Mouse (Mus musculus): ENCODE data around the gene Cnga1. TPM values are rescaled to one million over a fixed set of nuclear protein-coding genes. Genes with fewer than 3 reads are reported as not detected.

Gene Cnga1
- total and polyA plus RNA-seq, 3 experiments: not detected

GRCm38 (mm10) chr5:72648987-72649735 is 5.1 kb upstream of the Cnga1 start:
- TF ChIP-seq IRF4 (IDR thresholded peaks at IDR 0.05; ENCODE audit: low read depth, low read length): no peak
- TF ChIP-seq MAX (IDR thresholded peaks at IDR 0.05; ENCODE audit: low read length): no peak
- no peak for TF ChIP-seq GABPA (IDR thresholded peaks at IDR 0.05; ENCODE audit: insufficient replicate concordance, low read depth, low read length)
- no peak for TF ChIP-seq SMC3 (IDR thresholded peaks at IDR 0.05; ENCODE audit: low read depth, low read length)
- TF ChIP-seq MAZ (IDR thresholded peaks at IDR 0.05; ENCODE audit: low read depth, low read length): no peak
- TF ChIP-seq CHD2 (IDR thresholded peaks at IDR 0.05; ENCODE audit: low read length): no peak
- no peak for TF ChIP-seq UBTF (IDR thresholded peaks at IDR 0.05; ENCODE audit: low read depth, low read length)
- TF ChIP-seq CHD1 (IDR thresholded peaks at IDR 0.05; ENCODE audit: low read depth, low read length): no peak
- TF ChIP-seq USF1 (IDR thresholded peaks at IDR 0.05; ENCODE audit: low read depth, low read length): no peak
- TF ChIP-seq USF2 (conservative IDR thresholded peaks at IDR 0.05; ENCODE audit: low read depth, low read length): no peak
- no peak for TF ChIP-seq MEF2A (IDR thresholded peaks at IDR 0.05; ENCODE audit: borderline replicate concordance, low read depth, low read length)
- no peak for TF ChIP-seq MXI1 (IDR thresholded peaks at IDR 0.05; ENCODE audit: low read depth, low read length)
- TF ChIP-seq BHLHE40 (IDR thresholded peaks at IDR 0.05; ENCODE audit: low read depth, low read length): no peak
- no peak for TF ChIP-seq JUND (conservative IDR thresholded peaks at IDR 0.05; ENCODE audit: low read depth, low read length)
- no peak for TF ChIP-seq ZMIZ1 (IDR thresholded peaks at IDR 0.05; ENCODE audit: low read depth, low read length)
- TF ChIP-seq RAD21 (IDR thresholded peaks at IDR 0.05; ENCODE audit: low read depth, low read length): no peak
- no peak for TF ChIP-seq EP300 (IDR thresholded peaks at IDR 0.05; ENCODE audit: low read length)
- no peak for TF ChIP-seq ETS1 (conservative IDR thresholded peaks at IDR 0.05; ENCODE audit: low read depth, low read length)
- no peak for TF ChIP-seq ZC3H11A (IDR thresholded peaks at IDR 0.05; ENCODE audit: low read depth, low read length)
- Histone ChIP-seq H3K36me3 (replicated peaks in 1 of 2; ENCODE audit: control insufficient read depth in 1 of 2, insufficient read depth in 1 of 2, low read length in 1 of 2) (no peaks in the 10 kb centered on the region), H3K4me3 (replicated peaks in 1 of 3; ENCODE audit: low read depth in 2 of 3, low read length in 2 of 3, poor library complexity in 1 of 3) (no peak overlapping the region), H3K27me3 (replicated peaks) (peaks cover 18% of the 10 kb centered on the region), H3K27ac (ENCODE audit: insufficient read depth, low read depth) (no peak overlapping the region), H3K9me3 (replicated peaks; ENCODE audit: low read length) (no peaks in the 10 kb centered on the region), H3K9ac (ENCODE audit: insufficient read depth, low read depth) (no peak overlapping the region), H3K79me2 (replicated peaks; ENCODE audit: control insufficient read depth, extremely low read depth, insufficient read depth, poor library complexity, severe bottlenecking) (no peaks in the 10 kb centered on the region), H3K4me1 (ENCODE audit: control insufficient read depth in 1 of 2, insufficient read depth in 2 of 2) (peaks cover 3 to 17% of the 10 kb centered on the region in 2 experiments; a peak in 2 of 4 replicates), H3K4me2 (ENCODE audit: insufficient read depth, low read depth, poor library complexity, severe bottlenecking) (no peak overlapping the region)
- in situ Hi-C loops (cut with MboI; ENCODE audit: low pct_ligation_motif_present, low pct_unique_long_range_greater_than_20kb, low sequenced_read_pairs): no loop called here
- no peak for DNase-seq (ENCODE audit: extremely low read depth)
- dilution Hi-C loops (cut with MboI; ENCODE audit: extremely low pct_ligation_motif_present, extremely low pct_unique_long_range_greater_than_20kb, low sequenced_read_pairs): no loop called here
